Mouse (Mus musculus) limb, embryonic 11.5 days (tissue): ENCODE measurements around the gene Klf16. TPM values are rescaled to one million over a fixed set of nuclear protein-coding genes. Genes with fewer than 3 reads are reported as not detected.

Experiments used
- ATAC-seq: fragments of 200-750 bp; cut with Nextera tagmentation; 2 replicates; pipeline ENCODE4 v1.8.0; 2017; ENCODE audit warnings: low read depth; ENCODE audit not compliant: insufficient number of reproducible peaks, low FRiP score, low TSS enrichment
- DNase-seq: peaks from one replicate; pipeline ENCODE4 v3.0.0-alpha.2; 2015; ENCODE audit warnings: low spot score
- H3K27ac ChIP-seq: fragments of 300-500 bp; sonication (generic); replicated peaks from 2 replicates; pipeline ENCODE4 v1.5.1; 2014; ENCODE audit warnings: low read depth, mild to moderate bottlenecking, low read length
- H3K27me3 ChIP-seq: fragments of 300-500 bp; sonication (generic); 2 replicates; pipeline ENCODE4 v1.6.1; 2014; ENCODE audit warnings: mild to moderate bottlenecking, low read length, mixed read lengths; ENCODE audit not compliant: control insufficient read depth, insufficient read depth
- H3K36me3 ChIP-seq: fragments of 300-500 bp; sonication (generic); 2 replicates; pipeline ENCODE4 v1.6.1; 2014; ENCODE audit warnings: mild to moderate bottlenecking, low read length, moderate library complexity, mixed read lengths; ENCODE audit not compliant: control insufficient read depth, insufficient read depth
- H3K4me1 ChIP-seq: fragments of 300-500 bp; sonication (generic); 2 replicates; pipeline ENCODE4 v1.6.1; 2014; ENCODE audit warnings: low read length, mixed read lengths; ENCODE audit not compliant: control insufficient read depth, insufficient read depth
- H3K4me2 ChIP-seq: fragments of 300-500 bp; sonication (generic); 2 replicates; pipeline ENCODE4 v1.6.1; 2014; ENCODE audit warnings: low read depth, mild to moderate bottlenecking, moderate library complexity; ENCODE audit not compliant: severe bottlenecking
- H3K4me3 ChIP-seq: fragments of 300-500 bp; sonication (generic); 2 replicates; pipeline ENCODE4 v1.5.1; 2014; ENCODE audit warnings: low read depth, low read length
- H3K9ac ChIP-seq: fragments of 300-500 bp; sonication (generic); 2 replicates; pipeline ENCODE4 v1.6.1; 2014; ENCODE audit warnings: mild to moderate bottlenecking, low read length
- H3K9me3 ChIP-seq: fragments of 300-500 bp; sonication (generic); 2 replicates; pipeline ENCODE4 v1.6.1; 2016; ENCODE audit warnings: low read length; ENCODE audit not compliant: control insufficient read depth
- WGBS: fragments of 180-500 bp; shearing (Covaris S2); extraction: QIAGEN DNeasy Blood & Tissue Kit; methylation state at CpG from one replicate; pipeline ENCODE4 v1.1.7; 2014; 5-methylcytosine and 5-hydroxymethylcytosine counted together
- polyA plus RNA-seq: library from polyadenylated mRNA; unstranded; fragments of >200 nt; fragmentation: Nextera tagmentation; extraction: Ambion mirVana; gene quantifications from 2 replicates; pipeline ENCODE4 v1.2.1, GENCODE M21; 2014

Gene Klf16
- polyA plus RNA-seq, 1 experiment from 2014 or later: 5.7 TPM

GRCm38 (mm10) chr10:80547539-80547938, 29.6 kb downstream of the Klf16 start:
- DNase-seq: no peak
- Histone ChIP-seq H3K36me3 (peaks cover 43% of the 10 kb centered on the region), H3K4me2 (no peak overlapping the region), H3K27ac (no peak overlapping the region), H3K4me1 (no peaks in the 10 kb centered on the region), H3K9me3 (no peaks in the 10 kb centered on the region), H3K9ac (no peak overlapping the region), H3K27me3 (no peaks in the 10 kb centered on the region), H3K4me3 (no peak overlapping the region)
- WGBS: 90% methylated on average over 15 of the region's 15 CpGs
- ATAC-seq: no peak

- no peak overlapping the region for H3K27ac ChIP-seq
- no peaks in the 10 kb centered on the region for H3K27me3 ChIP-seq
- H3K36me3 ChIP-seq: peaks cover 47% of the 10 kb centered on the region
- ATAC-seq (no peak), DNase-seq (no peak)
- no peaks in the 10 kb centered on the region for H3K4me1 ChIP-seq
- WGBS: 90% methylated on average over 4 of the region's 4 CpGs
- no peak overlapping the region for H3K4me3 ChIP-seq
- H3K9ac ChIP-seq: no peak overlapping the region
- no peaks in the 10 kb centered on the region for H3K9me3 ChIP-seq
- H3K4me2 ChIP-seq: no peak overlapping the region
Observed at GRCm38 (mm10) chr10:80546945-80547344, 30.2 kb downstream of the Klf16 start.

- no peaks in the 10 kb centered on the region for H3K9me3 ChIP-seq
- H3K4me3 ChIP-seq: no peak overlapping the region
- DNase-seq (no peak), ATAC-seq (no peak)
- H3K27me3 ChIP-seq: no peaks in the 10 kb centered on the region
- H3K4me2 ChIP-seq: no peak overlapping the region
- WGBS: 91% methylated on average over 8 of the region's 8 CpGs
- H3K27ac ChIP-seq: no peak overlapping the region
- H3K9ac ChIP-seq: no peak overlapping the region
- peaks cover 51% of the 10 kb centered on the region for H3K36me3 ChIP-seq
- no peaks in the 10 kb centered on the region for H3K4me1 ChIP-seq
Observed at GRCm38 (mm10) chr10:80545590-80545989, 31.5 kb downstream of the Klf16 start.

GRCm38 (mm10) chr10:80543873-80544272, 33.2 kb downstream of the Klf16 start:
- no peak overlapping the region for H3K4me2 ChIP-seq
- ATAC-seq: no peak
- no peak overlapping the region for H3K4me3 ChIP-seq
- H3K36me3 ChIP-seq: peaks cover 43% of the 10 kb centered on the region
- no peak for DNase-seq
- 0 out of 2 replicates have a peak, but pooled peaks cover 2% of the 10 kb centered on the region for H3K4me1 ChIP-seq
- no peaks in the 10 kb centered on the region for H3K9me3 ChIP-seq
- peaks cover under 1% of the 10 kb centered on the region; the same call in 1 of the 2 replicates for H3K27me3 ChIP-seq
- H3K27ac ChIP-seq: no peak overlapping the region
- WGBS: 95% methylated on average over 14 of the region's 14 CpGs
- H3K9ac ChIP-seq: no peak overlapping the region

- H3K4me2 ChIP-seq: no peak overlapping the region
- no peak for ATAC-seq
- H3K9ac ChIP-seq: no peak overlapping the region
- WGBS: 46% methylated on average over 5 of the region's 5 CpGs
- H3K36me3 ChIP-seq: peaks cover 19% of the 10 kb centered on the region
- no peak for DNase-seq
- H3K9me3 ChIP-seq: no peaks in the 10 kb centered on the region; the same call in 1 of the 2 replicates
- no peak overlapping the region for H3K27ac ChIP-seq
- H3K4me3 ChIP-seq: no peak overlapping the region
- H3K4me1 ChIP-seq: 0 out of 2 replicates have a peak, but pooled peaks cover 6% of the 10 kb centered on the region
- H3K27me3 ChIP-seq: peaks cover 27% of the 10 kb centered on the region
Observed at GRCm38 (mm10) chr10:80539493-80539892, 37.6 kb downstream of the Klf16 start.

- peak; percentile 58; the same call in 1 of the 2 replicates for ATAC-seq
- Histone ChIP-seq H3K36me3 (peaks cover 18% of the 10 kb centered on the region), H3K27ac (no peak within 1 kb of the TSS)
Observed at GRCm38 (mm10) chr10:80538710-80539394, 38.3 kb downstream of the Klf16 start, which contains the start of gene Atp8b3. Atp8b3 (minus strand) TSS chr10:80539124.

GRCm38 (mm10) chr10:80538180-80538579, 38.9 kb downstream of the Klf16 start:
- WGBS: 60% methylated on average over 5 of the region's 5 CpGs

More at GRCm38 (mm10) chr10:80538710-80539394, 38.3 kb downstream of the Klf16 start, which contains the start of gene Atp8b3:
- Histone ChIP-seq H3K9ac (no peak within 1 kb of the TSS), H3K4me3 (no peak within 1 kb of the TSS; the same call in 1 of the 2 replicates), H3K9me3 (no peaks in the 10 kb centered on the region; the same call in 1 of the 2 replicates), H3K4me1 (0 out of 2 replicates have a peak, but pooled peaks cover 6% of the 10 kb centered on the region), H3K4me2 (peak within 1 kb of the TSS; percentile 28), H3K27me3 (peaks cover 27% of the 10 kb centered on the region)
- 2% methylated on average over 30 of the region's 30 CpGs for WGBS
- DNase-seq: peak; percentile 71

GRCm38 (mm10) chr10:80535711-80536110, 41.4 kb downstream of the Klf16 start:
- ATAC-seq (no peak), DNase-seq (no peak)
- H3K27ac ChIP-seq: no peak overlapping the region
- no peak overlapping the region for H3K4me2 ChIP-seq
- 0 out of 2 replicates have a peak, but pooled peaks cover 2% of the 10 kb centered on the region for H3K36me3 ChIP-seq
- H3K4me1 ChIP-seq: 0 out of 2 replicates have a peak, but pooled peaks cover 6% of the 10 kb centered on the region
- H3K9me3 ChIP-seq: no peaks in the 10 kb centered on the region; the same call in 1 of the 2 replicates
- no peak overlapping the region for H3K4me3 ChIP-seq
- 7% methylated on average over 13 of the region's 13 CpGs for WGBS
- H3K9ac ChIP-seq: no peak overlapping the region
- H3K27me3 ChIP-seq: peaks cover 27% of the 10 kb centered on the region

More at GRCm38 (mm10) chr10:80538180-80538579, 38.9 kb downstream of the Klf16 start:
- ATAC-seq: no peak
- Histone ChIP-seq H3K36me3 (peaks cover 13% of the 10 kb centered on the region), H3K9ac (no peak overlapping the region), H3K4me3 (no peak overlapping the region), H3K27ac (no peak overlapping the region), H3K27me3 (peaks cover 27% of the 10 kb centered on the region), H3K4me2 (no peak overlapping the region), H3K4me1 (0 out of 2 replicates have a peak, but pooled peaks cover 6% of the 10 kb centered on the region), H3K9me3 (no peaks in the 10 kb centered on the region; the same call in 1 of the 2 replicates)
- no peak for DNase-seq
